Comparison of ENCODE assay signal across 43 mouse cellular contexts in genomic region chr13:55801246-55801645, GRCm38 (mm10). TPM values are rescaled to one million over a fixed set of nuclear protein-coding genes. Genes with fewer than 3 reads are reported as not detected.
"Had no signal": no experiment of that assay in that cellular context is flagged by ENCODE, and none has a peak within 500 bp of the region (broad histone marks: within the 10 kb centered on the region; RNA-seq: fewer than 3 reads in every experiment).

No protein-coding gene starts in this region.

- H3K9me3 ChIP-seq: hindbrain, embryonic 12.5 days; hindbrain, embryonic 13.5 days; hindbrain, embryonic 15.5 days; intestine, embryonic 15.5 days had no signal

- H3K27me3 ChIP-seq: heart, embryonic 12.5 days; heart, embryonic 13.5 days; heart, embryonic 15.5 days; hindbrain, embryonic 12.5 days; hindbrain, embryonic 13.5 days; hindbrain, embryonic 15.5 days; intestine, embryonic 15.5 days; kidney, embryonic 15.5 days had no signal

- DNase-seq: heart, postnatal 10 days; heart, postnatal 14 days; heart, postnatal 36 days; kidney, adult 11 months; kidney, adult 18-20 months; kidney, adult 2 months; kidney, adult 8-10 months; kidney, adult 9 months; kidney, postnatal 10 days; kidney, postnatal 14 days; kidney, postnatal 25 days; kidney, postnatal 36 days; kidney, postnatal 4 days; layer of hippocampus, adult 9-11 months; layer of hippocampus, postnatal 36 days had no signal

- H3K36me3 ChIP-seq: heart, embryonic 12.5 days; heart, embryonic 13.5 days; heart, embryonic 15.5 days; hindbrain, embryonic 10.5 days; hindbrain, embryonic 12.5 days; hindbrain, embryonic 13.5 days; hindbrain, embryonic 15.5 days; intestine, embryonic 15.5 days; kidney, embryonic 15.5 days had no signal

- H3K27ac ChIP-seq: heart, embryonic 13.5 days; heart, embryonic 15.5 days; hindbrain, embryonic 10.5 days; hindbrain, embryonic 12.5 days; hindbrain, embryonic 13.5 days; hindbrain, embryonic 14.5 days; hindbrain, embryonic 15.5 days; hindbrain, postnatal 0 days; intestine, embryonic 15.5 days; kidney, embryonic 15.5 days; kidney, postnatal 0 days; layer of hippocampus, adult 2 months; left cerebral cortex, adult 2 months had no signal

- H3K4me1 ChIP-seq: heart, embryonic 12.5 days; heart, embryonic 13.5 days; heart, embryonic 15.5 days; hindbrain, embryonic 10.5 days; hindbrain, embryonic 12.5 days; hindbrain, embryonic 13.5 days; hindbrain, embryonic 15.5 days; intestine, embryonic 15.5 days; kidney, embryonic 15.5 days had no signal

- H3K4me3 ChIP-seq: heart, embryonic 12.5 days; heart, embryonic 13.5 days; heart, embryonic 15.5 days; hindbrain, embryonic 10.5 days; hindbrain, embryonic 12.5 days; hindbrain, embryonic 13.5 days; hindbrain, embryonic 15.5 days; intestine, embryonic 15.5 days; kidney, embryonic 15.5 days; layer of hippocampus, adult 2 months; left cerebral cortex, adult 2 months had no signal

RNA-seq across cellular contexts. Expression of gene Catsper3, which starts 16.9 kb away (rescaled TPM):
- total RNA-seq: heart, postnatal 25 days; heart, postnatal 36 days; hindbrain, postnatal 0 days; layer of hippocampus, adult 18-20 months had no signal
- polyA plus RNA-seq: heart, embryonic 12.5 days; heart, embryonic 14.5 days; heart, embryonic 15.5 days; hindbrain, embryonic 10.5 days; hindbrain, embryonic 11.5 days; hindbrain, embryonic 12.5 days; hindbrain, embryonic 13.5 days; hindbrain, embryonic 14.5 days; hindbrain, embryonic 15.5 days; inflammation-experienced regulatory T-cells, adult 6 months; intestine, embryonic 15.5 days; intestine, embryonic 16.5 days; kidney, embryonic 15.5 days had no signal

RNA-seq across cellular contexts. Expression of gene Pitx1, which starts 34.7 kb away (rescaled TPM):
- total RNA-seq: heart, postnatal 10 days; heart, postnatal 14 days; heart, postnatal 25 days; heart, postnatal 36 days; hematopoietic stem cell, adult 5-6 weeks; layer of hippocampus, adult 18-20 months; layer of hippocampus, adult 2 months; layer of hippocampus, adult 8-10 months; layer of hippocampus, postnatal 10 days; layer of hippocampus, postnatal 14 days; layer of hippocampus, postnatal 25 days; layer of hippocampus, postnatal 36 days; left cerebral cortex, adult 18-20 months; left cerebral cortex, adult 2 months had no signal
- polyA plus RNA-seq: heart, postnatal 0 days; hindbrain, embryonic 14.5 days; hindbrain, embryonic 16.5 days; hindbrain, postnatal 0 days; inflammation-experienced regulatory T-cells, adult 6 months had no signal
